Comparison of ENCODE assay signal across 10 mouse cellular contexts in genomic region chr13:13576469-13577205, GRCm38 (mm10). TPM values are rescaled to one million over a fixed set of nuclear protein-coding genes. Genes with fewer than 3 reads are reported as not detected.
DNase-seq lines count a peak whose midpoint lies in the region; ATAC-seq and TF ChIP-seq lines count a peak whose summit lies in the region.
"Had no signal": no experiment of that assay in that cellular context is flagged by ENCODE, and none has a peak within 500 bp of the region (broad histone marks: within the 10 kb centered on the region; RNA-seq: fewer than 3 reads in every experiment).

No protein-coding gene starts in this region.

- H3K4me3 ChIP-seq in heart, embryonic 14.5 days (ENCODE audit: control insufficient read depth in 1 of 2, insufficient read depth in 1 of 2, low read depth in 1 of 2, low read length in 2 of 2): no peak overlapping the region
- H3K4me3 ChIP-seq in midbrain, embryonic 14.5 days (replicated peaks; ENCODE audit: low read depth, low read length): no peak overlapping the region
- no peak overlapping the region for H3K4me3 ChIP-seq in midbrain, embryonic 11.5 days (ENCODE audit: low read depth, low read length)
- H3K4me3 ChIP-seq in hindbrain, postnatal 0 days (ENCODE audit: low read length): no peak overlapping the region
- H3K4me3 ChIP-seq: midbrain, embryonic 12.5 days had no signal

- no peaks in the 10 kb centered on the region for H3K36me3 ChIP-seq in heart, embryonic 14.5 days (ENCODE audit: control insufficient read depth, insufficient read depth, low read length)
- no peaks in the 10 kb centered on the region for H3K36me3 ChIP-seq in midbrain, embryonic 14.5 days (ENCODE audit: control insufficient read depth, insufficient read depth, low read length)
- no peaks in the 10 kb centered on the region for H3K36me3 ChIP-seq in midbrain, embryonic 11.5 days (ENCODE audit: control insufficient read depth, insufficient read depth, low read length)
- H3K36me3 ChIP-seq in hindbrain, postnatal 0 days (ENCODE audit: insufficient read depth, low read length): no peaks in the 10 kb centered on the region
- H3K36me3 ChIP-seq: midbrain, embryonic 12.5 days had no signal

- H3K4me1 ChIP-seq in heart, embryonic 14.5 days (ENCODE audit: control insufficient read depth in 2 of 2, insufficient read depth in 2 of 2, low read length in 2 of 2): peaks cover 9 to 18% of the 10 kb centered on the region in 2 experiments; a peak in 3 of 4 replicates
- no peaks in the 10 kb centered on the region for H3K4me1 ChIP-seq in midbrain, embryonic 14.5 days (ENCODE audit: control insufficient read depth, insufficient read depth, low read length)
- H3K4me1 ChIP-seq in midbrain, embryonic 11.5 days (ENCODE audit: control insufficient read depth, insufficient read depth, low read length): no peaks in the 10 kb centered on the region
- peaks cover 7% of the 10 kb centered on the region; the same call in 1 of the 2 replicates for H3K4me1 ChIP-seq in hindbrain, postnatal 0 days (ENCODE audit: insufficient read depth, low read length)

- peak overlapping the region; percentile 30 to 62; a peak in 2 of 4 replicates for H3K27ac ChIP-seq in heart, embryonic 14.5 days (replicated peaks in 1 of 2; ENCODE audit: control insufficient read depth in 1 of 2, insufficient read depth in 1 of 2, low read depth in 2 of 2, low read length in 2 of 2)
- H3K27ac ChIP-seq in midbrain, embryonic 14.5 days (replicated peaks; ENCODE audit: low read depth, low read length): no peak overlapping the region
- no peak overlapping the region for H3K27ac ChIP-seq in midbrain, embryonic 11.5 days (ENCODE audit: low read depth, low read length)
- H3K27ac ChIP-seq in hindbrain, postnatal 0 days: peak overlapping the region; percentile 1; the same call in 1 of the 2 replicates
- H3K27ac ChIP-seq: midbrain, embryonic 12.5 days had no signal

- H3K27me3 ChIP-seq in heart, embryonic 14.5 days (ENCODE audit: control insufficient read depth, insufficient read depth, low read length): no peaks in the 10 kb centered on the region
- H3K27me3 ChIP-seq in midbrain, embryonic 14.5 days (ENCODE audit: control insufficient read depth, insufficient read depth, low read length): no peaks in the 10 kb centered on the region
- H3K27me3 ChIP-seq in midbrain, embryonic 11.5 days (ENCODE audit: control insufficient read depth, insufficient read depth, low read length): no peaks in the 10 kb centered on the region
- no peaks in the 10 kb centered on the region for H3K27me3 ChIP-seq in hindbrain, postnatal 0 days (ENCODE audit: insufficient read depth, low read length)
- H3K27me3 ChIP-seq: midbrain, embryonic 12.5 days had no signal

- no peaks in the 10 kb centered on the region for H3K9me3 ChIP-seq in heart, embryonic 14.5 days (ENCODE audit: control insufficient read depth, low read length)
- H3K9me3 ChIP-seq in midbrain, embryonic 14.5 days (ENCODE audit: control insufficient read depth, low read length): no peaks in the 10 kb centered on the region
- no peaks in the 10 kb centered on the region for H3K9me3 ChIP-seq in midbrain, embryonic 11.5 days (ENCODE audit: control insufficient read depth, low read length)
- no peaks in the 10 kb centered on the region for H3K9me3 ChIP-seq in hindbrain, postnatal 0 days (ENCODE audit: low read length)
- H3K9me3 ChIP-seq: midbrain, embryonic 12.5 days had no signal

- no peak for TF ChIP-seq CTCF in hindbrain, postnatal 0 days (IDR thresholded peaks at IDR 0.05; ENCODE audit: low read depth)

- peak overlapping the region; percentile 19; the same call in 1 of the 2 replicates for H3K4me2 ChIP-seq in heart, embryonic 14.5 days (ENCODE audit: low read length)
- H3K4me2 ChIP-seq in midbrain, embryonic 14.5 days (ENCODE audit: low read length): no peak overlapping the region; the same call in 1 of the 2 replicates
- H3K4me2 ChIP-seq in midbrain, embryonic 11.5 days: no peak overlapping the region
- peak overlapping the region; percentile 6 for H3K4me2 ChIP-seq in hindbrain, postnatal 0 days (ENCODE audit: low read depth, low read length)
- H3K4me2 ChIP-seq: midbrain, embryonic 12.5 days had no signal

- no peak for DNase-seq in heart, adult 9 months (ENCODE audit: low spot score in 2 of 2)
- DNase-seq in midbrain, embryonic 14.5 days: peak; percentile 31
- no peak for DNase-seq in midbrain, embryonic 11.5 days (ENCODE audit: low spot score, missing footprints)
- DNase-seq in hindbrain, postnatal 0 days (ENCODE audit: low spot score): peak; percentile 41
- no peak for DNase-seq in ovary, adult 18-20 months (ENCODE audit: low spot score)
- no peak for DNase-seq in cerebellum, adult 11 months
- no peak for DNase-seq in testis, postnatal 10 days (ENCODE audit: low spot score)
- DNase-seq: cerebellum, postnatal 36 days had no signal

- WGBS in heart, embryonic 14.5 days: 31% methylated on average over 8 of the region's 8 CpGs
- WGBS in midbrain, embryonic 14.5 days: 29% methylated on average over 8 of the region's 8 CpGs
- 53% methylated on average over 8 of the region's 8 CpGs for WGBS in midbrain, embryonic 11.5 days
- 42% methylated on average over 8 of the region's 8 CpGs for WGBS in hindbrain, postnatal 0 days

- H3K9ac ChIP-seq in heart, embryonic 14.5 days (ENCODE audit: low read length): no peak overlapping the region
- H3K9ac ChIP-seq in midbrain, embryonic 14.5 days (replicated peaks; ENCODE audit: low read length): no peak overlapping the region
- H3K9ac ChIP-seq in midbrain, embryonic 11.5 days (ENCODE audit: low read length): no peak overlapping the region
- no peak overlapping the region for H3K9ac ChIP-seq in hindbrain, postnatal 0 days (replicated peaks; ENCODE audit: low read length)
- H3K9ac ChIP-seq: midbrain, embryonic 12.5 days had no signal

- no peak for ATAC-seq in heart, embryonic 14.5 days (ENCODE audit: insufficient number of reproducible peaks, insufficient read depth, low FRiP score, low read depth)
- ATAC-seq in midbrain, embryonic 14.5 days (ENCODE audit: low FRiP score, low TSS enrichment): peak; percentile 25; the same call in 1 of the 2 replicates
- no peak for ATAC-seq in midbrain, embryonic 11.5 days (ENCODE audit: low FRiP score)
- peak; percentile 65 for ATAC-seq in hindbrain, postnatal 0 days

RNA-seq across cellular contexts. Expression of gene Lyst, which starts 13.6 kb away (rescaled TPM):
- 4.6 and 4.9 TPM in 2 replicates for polyA plus RNA-seq in heart, embryonic 14.5 days (2014; fragmentation: Nextera tagmentation; extraction: Ambion mirVana)
- polyA plus RNA-seq in midbrain, embryonic 14.5 days (2014; fragmentation: Nextera tagmentation; extraction: Ambion mirVana): 6.4 and 8.8 TPM in 2 replicates
- 1.8 and 2.5 TPM in 2 replicates for polyA plus RNA-seq in midbrain, embryonic 11.5 days (2014; fragmentation: Nextera tagmentation; extraction: Ambion mirVana)
- total RNA-seq in hindbrain, postnatal 0 days (2014; rRNA removed): 12.7 and 14.8 TPM in 2 replicates
- polyA plus RNA-seq in hindbrain, postnatal 0 days (2015; fragmentation: Nextera tagmentation; extraction: Ambion mirVana): 3.7 and 5.7 TPM in 2 replicates

Comparison
In these comparisons a context has a peak if more than half of its experiments do, and no peak if none do; other contexts are left out.
1. ATAC-seq: peak in midbrain, embryonic 14.5 days (single experiment) and hindbrain, postnatal 0 days (single experiment); none in heart, embryonic 14.5 days (single experiment) and midbrain, embryonic 11.5 days (single experiment).
2. DNase-seq: peak in midbrain, embryonic 14.5 days (single experiment) and hindbrain, postnatal 0 days (single experiment); none in heart, adult 9 months (0 of 2), midbrain, embryonic 11.5 days (single experiment), ovary, adult 18-20 months (single experiment), cerebellum, adult 11 months (single experiment) and testis, postnatal 10 days (single experiment).
3. H3K27ac ChIP-seq: peak in heart, embryonic 14.5 days (2 of 2) and hindbrain, postnatal 0 days (single experiment); none in midbrain, embryonic 14.5 days (single experiment) and midbrain, embryonic 11.5 days (single experiment).
4. H3K4me2 ChIP-seq: peak in heart, embryonic 14.5 days (single experiment) and hindbrain, postnatal 0 days (single experiment); none in midbrain, embryonic 14.5 days (single experiment) and midbrain, embryonic 11.5 days (single experiment).